Mouse (Mus musculus) stomach, postnatal 0 days (tissue): ENCODE measurements around the gene Ankrd11. TPM values are rescaled to one million over a fixed set of nuclear protein-coding genes. Genes with fewer than 3 reads are reported as not detected.
A peak's percentile ranks its signal among the peaks of the same experiment; 100 is the strongest.

Experiments used
- ATAC-seq: fragments of 200-750 bp; cut with Nextera tagmentation; 2 replicates; pipeline ENCODE4 v1.8.0; 2017; ENCODE audit not compliant: low FRiP score, low TSS enrichment
- DNase-seq: peaks from one replicate; pipeline ENCODE4 v3.0.0-alpha.2; 2016; ENCODE audit warnings: low spot score
- H3K27ac ChIP-seq: fragments of 300-500 bp; sonication (generic); replicated peaks from 2 replicates; pipeline ENCODE4 v1.5.1; 2014; ENCODE audit warnings: mild to moderate bottlenecking, control low read depth
- H3K27me3 ChIP-seq: fragments of 300-500 bp; sonication (generic); 2 replicates; pipeline ENCODE4 v1.6.1; 2014; ENCODE audit warnings: low read length; ENCODE audit not compliant: control insufficient read depth, insufficient read depth
- H3K36me3 ChIP-seq: fragments of 300-500 bp; sonication (generic); 2 replicates; pipeline ENCODE4 v1.6.1; 2014; ENCODE audit warnings: low read length, mixed read lengths; ENCODE audit not compliant: control insufficient read depth, insufficient read depth
- H3K4me1 ChIP-seq: fragments of 300-500 bp; sonication (generic); replicated peaks from 2 replicates; pipeline ENCODE4 v1.6.1; 2014; ENCODE audit warnings: antibody characterized with exemption; ENCODE audit not compliant: control insufficient read depth, insufficient read depth
- H3K4me2 ChIP-seq: fragments of 300-500 bp; sonication (generic); replicated peaks from 2 replicates; pipeline ENCODE4 v1.6.1; 2014; ENCODE audit warnings: low read depth, mild to moderate bottlenecking, control low read depth, moderate library complexity
- H3K4me3 ChIP-seq: fragments of 300-500 bp; sonication (generic); 2 replicates; pipeline ENCODE4 v1.5.1; 2014; ENCODE audit warnings: low read depth, low read length, control low read depth
- H3K9ac ChIP-seq: fragments of 300-500 bp; sonication (generic); 2 replicates; pipeline ENCODE4 v1.6.1; 2014; ENCODE audit warnings: mild to moderate bottlenecking, low read length, control low read depth, mixed read lengths
- H3K9me3 ChIP-seq: fragments of 300-500 bp; sonication (generic); 2 replicates; pipeline ENCODE4 v1.6.1; 2016; ENCODE audit warnings: low read length; ENCODE audit not compliant: control insufficient read depth
- CTCF ChIP-seq: IDR thresholded peaks from 2 replicates; pipeline ENCODE4 v1.5.1; 2016; ENCODE audit warnings: antibody characterized with exemption, low read depth, mild to moderate bottlenecking, moderate library complexity
- EP300 ChIP-seq: optimal IDR thresholded peaks from 2 replicates; pipeline ENCODE3; 2016; ENCODE audit warnings: antibody characterized with exemption
- WGBS: fragments of 180-500 bp; shearing (Covaris S2); extraction: QIAGEN DNeasy Blood & Tissue Kit; methylation state at CpG from one replicate; pipeline ENCODE4 v1.1.7; 2014; 5-methylcytosine and 5-hydroxymethylcytosine counted together
- polyA plus RNA-seq: library from polyadenylated mRNA; unstranded; fragments of >200 nt; fragmentation: Nextera tagmentation; extraction: Ambion mirVana; gene quantifications from 2 replicates; pipeline ENCODE4 v1.2.1, GENCODE M21; 2015

Ankrd11 gene
- polyA plus RNA-seq, 1 experiment from 2014 or later: 35.0 TPM

- H3K9me3 ChIP-seq: no peaks in the 10 kb centered on the region
- 59% methylated on average over 3 of the region's 3 CpGs for WGBS
These were observed 87.8 kb downstream of the Ankrd11 start for GRCm38 (mm10) chr8:122954090-122954799.

GRCm38 (mm10) chr8:122953028-122953427 is 89.0 kb downstream of the Ankrd11 start:
- H3K36me3 ChIP-seq: no peaks in the 10 kb centered on the region
- no peak overlapping the region for H3K9ac ChIP-seq
- H3K4me1 ChIP-seq: no peaks in the 10 kb centered on the region; the same call in 1 of the 2 replicates
- H3K27me3 ChIP-seq: no peaks in the 10 kb centered on the region
- DNase-seq (no peak), ATAC-seq (no peak)
- no peak for TF ChIP-seq EP300
- TF ChIP-seq CTCF: no peak
- no peak overlapping the region for H3K4me2 ChIP-seq
- no peak overlapping the region for H3K4me3 ChIP-seq
- no peak overlapping the region for H3K27ac ChIP-seq
- H3K9me3 ChIP-seq: no peaks in the 10 kb centered on the region
- WGBS: 74% methylated on average over 6 of the region's 6 CpGs

More at GRCm38 (mm10) chr8:122954090-122954799, 87.8 kb downstream of the Ankrd11 start:
- no peak for TF ChIP-seq EP300
- TF ChIP-seq CTCF: no peak
- Histone ChIP-seq H3K27ac (0 out of 2 replicates have a peak overlapping the region, but pooled peaks have one; percentile 8), H3K36me3 (no peaks in the 10 kb centered on the region), H3K4me1 (no peaks in the 10 kb centered on the region; the same call in 1 of the 2 replicates), H3K9ac (no peak overlapping the region), H3K4me3 (no peak overlapping the region), H3K4me2 (no peak overlapping the region), H3K27me3 (no peaks in the 10 kb centered on the region)
- DNase-seq (no peak), ATAC-seq (no peak)

- H3K9me3 ChIP-seq: no peaks in the 10 kb centered on the region
- no peak overlapping the region for H3K27ac ChIP-seq
- no peak overlapping the region for H3K4me2 ChIP-seq
- H3K27me3 ChIP-seq: no peaks in the 10 kb centered on the region
- no peaks in the 10 kb centered on the region for H3K36me3 ChIP-seq
- H3K4me3 ChIP-seq: no peak overlapping the region
- no peaks in the 10 kb centered on the region; the same call in 1 of the 2 replicates for H3K4me1 ChIP-seq
- 78% methylated on average over 5 of the region's 5 CpGs for WGBS
- ATAC-seq (no peak), DNase-seq (no peak)
- TF ChIP-seq CTCF: no peak
- TF ChIP-seq EP300: no peak
- H3K9ac ChIP-seq: no peak overlapping the region
These were observed 90.6 kb downstream of the Ankrd11 start for GRCm38 (mm10) chr8:122951456-122951855.

- Histone ChIP-seq H3K9ac (no peak overlapping the region), H3K36me3 (no peaks in the 10 kb centered on the region), H3K4me3 (no peak overlapping the region), H3K9me3 (no peaks in the 10 kb centered on the region), H3K27me3 (no peaks in the 10 kb centered on the region), H3K4me1 (no peaks in the 10 kb centered on the region), H3K27ac (no peak overlapping the region), H3K4me2 (no peak overlapping the region)
- no peak for DNase-seq
- ATAC-seq: no peak
- TF ChIP-seq CTCF: no peak
- no peak for TF ChIP-seq EP300
- 60% methylated on average over 5 of the region's 5 CpGs for WGBS
These were observed 92.4 kb downstream of the Ankrd11 start for GRCm38 (mm10) chr8:122949701-122950100.

- H3K27me3 ChIP-seq: no peaks in the 10 kb centered on the region
- H3K9ac ChIP-seq: no peak overlapping the region
- H3K4me1 ChIP-seq: no peaks in the 10 kb centered on the region
- no peak for ATAC-seq
- H3K4me3 ChIP-seq: no peak overlapping the region
- no peak for DNase-seq
- no peaks in the 10 kb centered on the region for H3K36me3 ChIP-seq
- no peaks in the 10 kb centered on the region for H3K9me3 ChIP-seq
- H3K27ac ChIP-seq: no peak overlapping the region
- TF ChIP-seq CTCF: no peak
- TF ChIP-seq EP300: no peak
- WGBS: 68% methylated on average over 2 of the region's 2 CpGs
- H3K4me2 ChIP-seq: no peak overlapping the region
These were observed 96.3 kb downstream of the Ankrd11 start for GRCm38 (mm10) chr8:122945775-122946174.
